Mouse (Mus musculus) forebrain, embryonic 10.5 days (tissue): Measurements from ENCODE around the gene Neurl3. TPM values are rescaled to one million over a fixed set of nuclear protein-coding genes. Genes with fewer than 3 reads are reported as not detected.

Source experiments
- DNase-seq: peaks from one replicate; pipeline ENCODE4 v3.0.0-alpha.2; 2017; ENCODE audit warnings: low spot score; ENCODE audit errors: extremely low spot score
- H3K27ac ChIP-seq: fragments of 300-500 bp; sonication (generic); 2 replicates; pipeline ENCODE4 v1.5.1; 2016; ENCODE audit warnings: mild to moderate bottlenecking
- H3K27me3 ChIP-seq: fragments of 300-500 bp; sonication (generic); 2 replicates; pipeline ENCODE4 v1.6.1; 2016; ENCODE audit warnings: mild to moderate bottlenecking; ENCODE audit not compliant: poor library complexity, severe bottlenecking
- H3K36me3 ChIP-seq: fragments of 300-500 bp; sonication (generic); replicated peaks from 2 replicates; pipeline ENCODE4 v1.6.1; 2016; ENCODE audit warnings: mild to moderate bottlenecking, moderate library complexity
- H3K4me1 ChIP-seq: fragments of 300-500 bp; sonication (generic); 2 replicates; pipeline ENCODE4 v1.6.1; 2016
- H3K4me3 ChIP-seq: fragments of 300-500 bp; sonication (generic); 2 replicates; pipeline ENCODE4 v1.5.1; 2016; ENCODE audit warnings: mild to moderate bottlenecking, moderate library complexity
- H3K9me3 ChIP-seq: fragments of 300-500 bp; sonication (generic); 2 replicates; pipeline ENCODE4 v1.6.1; 2016; ENCODE audit warnings: mild to moderate bottlenecking, moderate library complexity
- WGBS: fragments of 180-500 bp; shearing (Covaris S2); methylation state at CpG from one replicate; pipeline ENCODE4 v1.1.7; 2016; 5-methylcytosine and 5-hydroxymethylcytosine counted together
- polyA plus RNA-seq: library from polyadenylated mRNA; unstranded; fragments of >200 nt; fragmentation: Nextera tagmentation; extraction: Ambion mirVana; gene quantifications from 2 replicates; pipeline ENCODE4 v1.2.1, GENCODE M21; 2016

Neurl3 gene
- polyA plus RNA-seq, 1 experiment from 2014 or later, result 0.32 TPM

GRCm38 (mm10) chr1:36244058-36244827 lies 30.2 kb downstream of the Neurl3 start, which contains the start of gene Uggt1:
TSS of gene Uggt1 (minus strand) at chr1:36244720.
- H3K27me3 ChIP-seq, result no peaks in the 10 kb centered on the region
- WGBS, result 3% methylated on average over 49 of the region's 49 CpGs
- peak; percentile 93 for DNase-seq

GRCm38 (mm10) chr1:36243447-36244057 lies 30.9 kb downstream of the Neurl3 start:
- no peaks in the 10 kb centered on the region for H3K27me3 ChIP-seq
- H3K4me3 ChIP-seq, result peak overlapping the region; percentile 99
- H3K4me1 ChIP-seq, result peaks cover 37% of the 10 kb centered on the region
- no peak for DNase-seq
- 0 out of 2 replicates have a peak, but pooled peaks cover 4% of the 10 kb centered on the region for H3K36me3 ChIP-seq
- H3K27ac ChIP-seq, result peak overlapping the region; percentile 90
- H3K9me3 ChIP-seq, result no peaks in the 10 kb centered on the region
- 5% methylated on average over 21 of the region's 21 CpGs for WGBS

More at GRCm38 (mm10) chr1:36244058-36244827, 30.2 kb downstream of the Neurl3 start, which contains the start of gene Uggt1:
- Histone ChIP-seq H3K9me3 (no peaks in the 10 kb centered on the region), H3K36me3 (0 out of 2 replicates have a peak, but pooled peaks cover 4% of the 10 kb centered on the region), H3K4me1 (peaks cover 37% of the 10 kb centered on the region), H3K4me3 (peak within 1 kb of the TSS; percentile 99), H3K27ac (peak within 1 kb of the TSS; percentile 90)

- no peaks in the 10 kb centered on the region for H3K27me3 ChIP-seq
- H3K36me3 ChIP-seq, result peaks cover 6% of the 10 kb centered on the region; the same call in 1 of the 2 replicates
- 95% methylated on average over 15 of the region's 15 CpGs for whole genome bisulfite sequencing
- no peaks in the 10 kb centered on the region for H3K9me3 ChIP-seq
- peaks cover 37% of the 10 kb centered on the region for H3K4me1 ChIP-seq
- no peak overlapping the region for H3K4me3 ChIP-seq
- no peak overlapping the region for H3K27ac ChIP-seq
- no peak for DNase-seq
These were observed 32.5 kb downstream of the Neurl3 start for GRCm38 (mm10) chr1:36241903-36242429.

- Histone ChIP-seq H3K9me3 (no peaks in the 10 kb centered on the region), H3K27me3 (no peaks in the 10 kb centered on the region), H3K4me3 (no peak overlapping the region), H3K36me3 (peaks cover 16% of the 10 kb centered on the region), H3K27ac (no peak overlapping the region), H3K4me1 (peaks cover 34% of the 10 kb centered on the region)
- DNase-seq, result no peak
- 18% methylated on average over 6 of the region's 6 CpGs for WGBS
These were observed 34.3 kb downstream of the Neurl3 start for GRCm38 (mm10) chr1:36240176-36240575.

GRCm38 (mm10) chr1:36239396-36239795 lies 35.1 kb downstream of the Neurl3 start:
- no peak overlapping the region for H3K27ac ChIP-seq
- H3K4me3 ChIP-seq, result no peak overlapping the region
- DNase-seq, result no peak
- H3K9me3 ChIP-seq, result no peaks in the 10 kb centered on the region
- peaks cover 30% of the 10 kb centered on the region for H3K4me1 ChIP-seq
- H3K27me3 ChIP-seq, result no peaks in the 10 kb centered on the region
- peaks cover 24% of the 10 kb centered on the region for H3K36me3 ChIP-seq
- WGBS, result 90% methylated on average over 10 of the region's 10 CpGs

- WGBS, result 86% methylated on average over 2 of the region's 2 CpGs
- H3K4me1 ChIP-seq, result peaks cover 9% of the 10 kb centered on the region
- no peak overlapping the region for H3K4me3 ChIP-seq
- DNase-seq, result no peak
- no peaks in the 10 kb centered on the region for H3K27me3 ChIP-seq
- no peaks in the 10 kb centered on the region for H3K9me3 ChIP-seq
- H3K36me3 ChIP-seq, result peaks cover 50% of the 10 kb centered on the region
- no peak overlapping the region for H3K27ac ChIP-seq
These were observed 38.6 kb downstream of the Neurl3 start for GRCm38 (mm10) chr1:36235855-36236254.

GRCm38 (mm10) chr1:36235057-36235639 lies 39.3 kb downstream of the Neurl3 start:
- no peak for DNase-seq
- Histone ChIP-seq H3K36me3 (peaks cover 57% of the 10 kb centered on the region), H3K27me3 (no peaks in the 10 kb centered on the region), H3K4me3 (no peak overlapping the region), H3K9me3 (no peaks in the 10 kb centered on the region), H3K4me1 (peaks cover 5% of the 10 kb centered on the region), H3K27ac (no peak overlapping the region)
- 88% methylated on average over 9 of the region's 9 CpGs for WGBS

- H3K4me3 ChIP-seq, result no peak overlapping the region
- 90% methylated on average over 6 of the region's 6 CpGs for WGBS
- no peaks in the 10 kb centered on the region for H3K27me3 ChIP-seq
- H3K9me3 ChIP-seq, result no peaks in the 10 kb centered on the region
- H3K27ac ChIP-seq, result no peak overlapping the region
- DNase-seq, result no peak
- no peaks in the 10 kb centered on the region for H3K4me1 ChIP-seq
- H3K36me3 ChIP-seq, result peaks cover 75% of the 10 kb centered on the region
These were observed 41.3 kb downstream of the Neurl3 start for GRCm38 (mm10) chr1:36233218-36233617.

GRCm38 (mm10) chr1:36230919-36231705 lies 43.4 kb downstream of the Neurl3 start:
- no peak for DNase-seq
- H3K9me3 ChIP-seq, result no peaks in the 10 kb centered on the region

GRCm38 (mm10) chr1:36228461-36228860 lies 46.0 kb downstream of the Neurl3 start:
- no peaks in the 10 kb centered on the region for H3K9me3 ChIP-seq
- no peaks in the 10 kb centered on the region for H3K27me3 ChIP-seq
- H3K27ac ChIP-seq, result no peak overlapping the region
- H3K36me3 ChIP-seq, result peaks cover 90% of the 10 kb centered on the region
- no peak for DNase-seq
- no peak overlapping the region for H3K4me3 ChIP-seq
- no peaks in the 10 kb centered on the region for H3K4me1 ChIP-seq
- 91% methylated on average over 9 of the region's 9 CpGs for WGBS

More at GRCm38 (mm10) chr1:36230919-36231705, 43.4 kb downstream of the Neurl3 start:
- WGBS, result 88% methylated on average over 7 of the region's 7 CpGs
- Histone ChIP-seq H3K4me3 (no peak overlapping the region), H3K36me3 (peaks cover 91% of the 10 kb centered on the region), H3K27me3 (no peaks in the 10 kb centered on the region), H3K4me1 (no peaks in the 10 kb centered on the region), H3K27ac (no peak overlapping the region)

GRCm38 (mm10) chr1:36224648-36225047 lies 49.8 kb downstream of the Neurl3 start:
- Histone ChIP-seq H3K9me3 (no peaks in the 10 kb centered on the region), H3K36me3 (peaks cover 95% of the 10 kb centered on the region), H3K4me1 (no peaks in the 10 kb centered on the region), H3K27me3 (no peaks in the 10 kb centered on the region), H3K27ac (no peak overlapping the region), H3K4me3 (no peak overlapping the region)
- WGBS, result 91% methylated on average over 3 of the region's 3 CpGs
- DNase-seq, result no peak
